24 mouse cellular contexts compared by ENCODE assay signal in the genomic region with DNA sequence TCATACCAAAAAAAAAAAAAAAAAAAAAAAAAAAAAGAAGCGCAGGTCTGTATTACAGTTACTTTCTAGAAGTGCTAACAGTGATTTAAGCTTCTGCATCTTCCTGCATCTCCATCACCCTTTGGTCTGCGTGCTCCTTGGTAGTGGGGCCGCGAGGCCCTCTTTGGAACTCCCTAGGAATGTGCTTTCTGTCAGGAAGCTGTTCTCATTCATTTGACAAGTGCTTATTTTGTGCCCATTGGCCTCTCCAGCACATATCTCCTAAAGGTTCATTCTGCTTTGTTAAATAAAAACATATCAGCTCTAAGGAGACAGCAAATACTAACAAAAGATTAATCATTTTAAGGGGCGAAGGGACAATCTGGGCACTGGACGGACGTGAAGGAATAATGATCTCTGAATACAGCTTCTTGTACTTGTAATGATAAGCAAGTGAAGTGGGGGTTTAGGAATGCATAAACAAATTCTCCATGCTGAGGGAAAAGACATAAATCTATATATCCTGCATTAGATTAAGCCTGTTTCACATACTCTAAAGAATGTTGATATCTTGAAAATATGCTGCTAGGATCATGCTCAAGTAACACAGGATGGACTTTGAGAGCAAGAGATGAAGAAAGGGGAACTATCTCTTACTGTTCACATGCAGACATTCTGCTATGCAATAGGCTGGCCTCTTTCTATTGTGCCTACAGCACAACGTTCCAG. TPM values are rescaled to one million over a fixed set of nuclear protein-coding genes. Genes with fewer than 3 reads are reported as not detected.
DNase-seq lines count a peak whose midpoint lies in the region; ATAC-seq lines count a peak whose summit lies in the region.
"Had no signal": no experiment of that assay in that cellular context is flagged by ENCODE, and none has a peak within 500 bp of the region (broad histone marks: within the 10 kb centered on the region; RNA-seq: fewer than 3 reads in every experiment).

No protein-coding gene starts in this region.

- no peak for DNase-seq in heart, embryonic 10.5 days (ENCODE audit: low spot score)
- DNase-seq in heart, adult 8-10 months (ENCODE audit: low spot score), result no peak
- DNase-seq in kidney, adult 11 months, result no peak
- DNase-seq in Muller cell, postnatal 12 days (ENCODE audit: inconsistent ontology term), result peak; percentile 9
- peak; percentile 27 for DNase-seq in mesoderm, embryonic 11.5 days (ENCODE audit: low read depth, low spot score)
- no peak for DNase-seq in adrenal gland, adult 18-20 months (ENCODE audit: low spot score in 2 of 2)
- DNase-seq in right cerebral cortex, postnatal 14 days, result no peak
- DNase-seq: adrenal gland, adult 2 months; cerebellum, postnatal 14 days; gastrocnemius, postnatal 25 days; heart, postnatal 4 days; kidney, postnatal 36 days; layer of hippocampus, adult 9-11 months; right cerebral cortex, adult 18-20 months; thymus, postnatal 14 days had no signal

- 37% methylated on average over 8 of the region's 8 CpGs for WGBS in heart, embryonic 10.5 days
- WGBS in kidney, embryonic 16.5 days, result 51% methylated on average over 8 of the region's 8 CpGs

- 0 out of 2 replicates have a peak, but pooled peaks cover 9% of the 10 kb centered on the region for H3K36me3 ChIP-seq in heart, embryonic 10.5 days
- 0 out of 2 replicates have a peak, but pooled peaks cover 6% of the 10 kb centered on the region for H3K36me3 ChIP-seq in kidney, embryonic 16.5 days (ENCODE audit: insufficient read depth, low read length)

- no peak overlapping the region for H3K4me3 ChIP-seq in heart, embryonic 10.5 days
- H3K4me3 ChIP-seq in kidney, embryonic 16.5 days (ENCODE audit: low read length), result no peak overlapping the region
- H3K4me3 ChIP-seq: limb, embryonic 13.5 days; liver, embryonic 15.5 days had no signal

- H3K9ac ChIP-seq in kidney, embryonic 16.5 days (replicated peaks; ENCODE audit: low read length), result no peak overlapping the region
- H3K9ac ChIP-seq: limb, embryonic 13.5 days; liver, embryonic 15.5 days had no signal

- peaks cover 46% of the 10 kb centered on the region for H3K4me1 ChIP-seq in heart, embryonic 10.5 days
- peaks cover 14% of the 10 kb centered on the region for H3K4me1 ChIP-seq in kidney, embryonic 16.5 days (ENCODE audit: insufficient read depth, low read length)
- H3K4me1 ChIP-seq: liver, embryonic 15.5 days had no signal

- no peaks in the 10 kb centered on the region for H3K9me3 ChIP-seq in heart, embryonic 10.5 days
- no peaks in the 10 kb centered on the region for H3K9me3 ChIP-seq in kidney, embryonic 16.5 days (ENCODE audit: low read length)
- H3K9me3 ChIP-seq: limb, embryonic 13.5 days; liver, embryonic 15.5 days had no signal

- no peak for ATAC-seq in kidney, embryonic 16.5 days (ENCODE audit: low FRiP score, low TSS enrichment)
- ATAC-seq: forebrain, embryonic 14.5 days; hindbrain, embryonic 16.5 days had no signal

- H3K27ac ChIP-seq in heart, embryonic 10.5 days, result peak overlapping the region; percentile 30
- H3K27ac ChIP-seq in kidney, embryonic 16.5 days (ENCODE audit: low read length), result peak overlapping the region; percentile 76; the same call in 1 of the 2 replicates
- H3K27ac ChIP-seq: liver, embryonic 15.5 days had no signal

- H3K4me2 ChIP-seq in kidney, embryonic 16.5 days (replicated peaks; ENCODE audit: low read depth, low read length), result no peak overlapping the region
- H3K4me2 ChIP-seq: limb, embryonic 13.5 days; liver, embryonic 15.5 days had no signal

- H3K27me3 ChIP-seq in heart, embryonic 10.5 days (ENCODE audit: insufficient read depth, poor library complexity, severe bottlenecking), result no peaks in the 10 kb centered on the region
- H3K27me3 ChIP-seq in kidney, embryonic 16.5 days (ENCODE audit: insufficient read depth, low read length), result no peaks in the 10 kb centered on the region
- H3K27me3 ChIP-seq: limb, embryonic 13.5 days; liver, embryonic 15.5 days had no signal

RNA-seq across cellular contexts. Expression of a gene that starts 17.1 kb away (rescaled TPM):
- 79.1 and 81.1 TPM in 2 replicates for polyA plus RNA-seq in heart, embryonic 10.5 days (2016; fragmentation: Nextera tagmentation; extraction: Ambion mirVana)
- 10 to 100 TPM; 17.6 to 25.5 (median 19.3) TPM for total RNA-seq in heart, adult 8-10 months (2022)
- 56.9 and 63.2 TPM in 2 replicates for polyA plus RNA-seq in kidney, embryonic 16.5 days (2015; fragmentation: Nextera tagmentation; extraction: Ambion mirVana)
- total RNA-seq in adrenal gland, adult 18-20 months (2021), result 10 to 100 TPM; 39.3 to 42.5 TPM

RNA-seq across cellular contexts. Expression of a gene that starts 32.3 kb away (rescaled TPM):
- not detected in 2 replicates for polyA plus RNA-seq in heart, embryonic 10.5 days (2016; fragmentation: Nextera tagmentation; extraction: Ambion mirVana)
- not detected for total RNA-seq in heart, adult 8-10 months (2022)
- polyA plus RNA-seq in kidney, embryonic 16.5 days (2015; fragmentation: Nextera tagmentation; extraction: Ambion mirVana), result not detected in 2 replicates
- total RNA-seq in adrenal gland, adult 18-20 months (2021), result not detected
- total RNA-seq: adrenal gland, adult 2 months; gastrocnemius, postnatal 25 days; heart, postnatal 4 days; megakaryocyte, adult 5-6 weeks; MEL; midbrain, postnatal 0 days had no signal
- polyA plus RNA-seq: adrenal gland, adult 2 months; forebrain, embryonic 14.5 days; hindbrain, embryonic 16.5 days; limb, embryonic 13.5 days; liver, embryonic 15.5 days; midbrain, postnatal 0 days; neural tube, embryonic 11.5 days had no signal

Comparison
In these comparisons a context has a peak if more than half of its experiments do, and no peak if none do; other contexts are left out.
1. DNase-seq: peak in Muller cell, postnatal 12 days (single experiment) and mesoderm, embryonic 11.5 days (single experiment); none in heart, embryonic 10.5 days (single experiment), heart, adult 8-10 months (single experiment), kidney, adult 11 months (single experiment), adrenal gland, adult 18-20 months (0 of 2) and right cerebral cortex, postnatal 14 days (single experiment).